Mouse (Mus musculus) forebrain, embryonic 11.5 days (tissue): ENCODE results near the gene Maml3. TPM values are rescaled to one million over a fixed set of nuclear protein-coding genes. Genes with fewer than 3 reads are reported as not detected.

ENCODE experiments used
- ATAC-seq: fragments of 200-750 bp; cut with Nextera tagmentation; replicated peaks from 2 replicates; pipeline ENCODE4 v1.8.0; 2017; ENCODE audit warnings: moderate TSS enrichment; ENCODE audit not compliant: low FRiP score
- DNase-seq: peaks from one replicate; pipeline ENCODE4 v3.0.0-alpha.2; 2017; ENCODE audit warnings: low spot score
- H3K27ac ChIP-seq: fragments of 300-500 bp; sonication (generic); 2 replicates; pipeline ENCODE4 v1.5.1; 2014; ENCODE audit warnings: low read depth, low read length
- H3K27me3 ChIP-seq: fragments of 300-500 bp; sonication (generic); 2 replicates; pipeline ENCODE4 v1.6.1; 2014; ENCODE audit warnings: mild to moderate bottlenecking, low read length, mixed read lengths; ENCODE audit not compliant: control insufficient read depth, insufficient read depth
- H3K36me3 ChIP-seq: fragments of 300-500 bp; sonication (generic); 2 replicates; pipeline ENCODE4 v1.6.1; 2014; ENCODE audit warnings: mild to moderate bottlenecking, low read length, moderate library complexity, mixed read lengths; ENCODE audit not compliant: control insufficient read depth, insufficient read depth
- H3K4me1 ChIP-seq: fragments of 300-500 bp; sonication (generic); replicated peaks from 2 replicates; pipeline ENCODE4 v1.6.1; 2014; ENCODE audit warnings: low read length, mixed read lengths; ENCODE audit not compliant: control insufficient read depth, insufficient read depth
- H3K4me2 ChIP-seq: fragments of 300-500 bp; sonication (generic); 2 replicates; pipeline ENCODE4 v1.6.1; 2014; ENCODE audit warnings: low read depth, mild to moderate bottlenecking, low read length, moderate library complexity, mixed read lengths; ENCODE audit not compliant: severe bottlenecking
- H3K4me3 ChIP-seq: fragments of 300-500 bp; sonication (generic); 2 replicates; pipeline ENCODE4 v1.5.1; 2014; ENCODE audit warnings: low read depth, low read length
- H3K9ac ChIP-seq: fragments of 300-500 bp; sonication (generic); 2 replicates; pipeline ENCODE4 v1.6.1; 2014; ENCODE audit warnings: low read length
- H3K9me3 ChIP-seq: fragments of 300-500 bp; sonication (generic); 2 replicates; pipeline ENCODE4 v1.6.1; 2016; ENCODE audit warnings: low read length, mixed read lengths; ENCODE audit not compliant: control insufficient read depth
- WGBS: fragments of 180-500 bp; shearing (Covaris S2); extraction: QIAGEN DNeasy Blood & Tissue Kit; methylation state at CpG from one replicate; pipeline ENCODE4 v1.1.7; 2014; 5-methylcytosine and 5-hydroxymethylcytosine counted together
- polyA plus RNA-seq: library from polyadenylated mRNA; unstranded; fragments of >200 nt; fragmentation: Nextera tagmentation; extraction: Ambion mirVana; gene quantifications from 2 replicates; pipeline ENCODE4 v1.2.1, GENCODE M21; 2014

The Maml3 gene
- polyA plus RNA-seq, 1 experiment from 2014 or later: 7.5 TPM

DNA sequence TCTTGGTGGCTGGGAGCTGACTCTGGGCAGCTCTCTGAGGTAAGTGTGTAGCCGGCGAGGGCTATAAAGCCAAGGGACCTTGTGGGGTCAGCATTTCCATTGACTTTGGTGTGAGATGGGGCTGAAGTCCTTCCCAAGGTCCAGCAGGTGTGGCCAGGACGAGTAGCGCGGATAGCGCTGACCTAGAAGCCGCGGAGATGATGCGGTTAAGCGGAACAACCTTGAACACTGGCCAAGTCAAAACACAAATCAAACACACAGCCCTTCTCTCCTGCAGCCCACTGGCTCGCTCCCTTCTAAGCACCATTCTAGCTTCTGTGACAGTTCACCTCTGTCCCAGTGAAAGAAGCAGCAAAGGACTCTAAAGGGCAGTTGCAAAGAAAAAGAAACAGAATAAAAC, 225.7 kb downstream of the Maml3 start:
- WGBS: 91% methylated on average over 11 of the region's 11 CpGs
- no peak for ATAC-seq
- no peak for DNase-seq
- Histone ChIP-seq H3K4me3 (no peak overlapping the region), H3K4me1 (peaks cover 4% of the 10 kb centered on the region; the same call in 1 of the 2 replicates), H3K9ac (no peak overlapping the region), H3K4me2 (no peak overlapping the region), H3K27ac (no peak overlapping the region), H3K9me3 (no peaks in the 10 kb centered on the region), H3K27me3 (no peaks in the 10 kb centered on the region), H3K36me3 (no peaks in the 10 kb centered on the region)

DNA sequence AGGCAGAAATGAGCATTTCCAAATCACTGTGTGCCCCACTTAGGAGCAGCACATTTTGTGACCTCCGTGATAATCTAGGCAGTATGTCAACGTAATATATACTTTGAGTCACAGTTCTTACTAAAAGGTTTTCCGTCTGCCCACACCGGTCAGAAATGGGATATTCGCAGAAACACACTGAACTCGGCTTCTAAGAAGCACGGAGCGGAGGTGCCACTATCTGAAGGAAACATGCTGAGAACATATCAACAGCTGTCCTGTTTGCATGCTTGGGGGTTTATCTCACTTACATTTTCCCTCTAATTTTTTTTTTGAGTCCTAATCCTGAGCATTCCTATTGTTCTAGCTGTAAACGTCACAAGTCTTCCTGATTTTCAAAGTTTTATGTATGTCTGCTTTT, 226.3 kb downstream of the Maml3 start:
- Histone ChIP-seq H3K4me2 (no peak overlapping the region), H3K27ac (no peak overlapping the region), H3K9ac (no peak overlapping the region), H3K4me1 (peaks cover 5% of the 10 kb centered on the region; the same call in 1 of the 2 replicates), H3K36me3 (no peaks in the 10 kb centered on the region), H3K4me3 (no peak overlapping the region), H3K9me3 (no peaks in the 10 kb centered on the region), H3K27me3 (no peaks in the 10 kb centered on the region)
- WGBS: 91% methylated on average over 9 of the region's 9 CpGs
- DNase-seq (no peak), ATAC-seq (no peak)

DNA sequence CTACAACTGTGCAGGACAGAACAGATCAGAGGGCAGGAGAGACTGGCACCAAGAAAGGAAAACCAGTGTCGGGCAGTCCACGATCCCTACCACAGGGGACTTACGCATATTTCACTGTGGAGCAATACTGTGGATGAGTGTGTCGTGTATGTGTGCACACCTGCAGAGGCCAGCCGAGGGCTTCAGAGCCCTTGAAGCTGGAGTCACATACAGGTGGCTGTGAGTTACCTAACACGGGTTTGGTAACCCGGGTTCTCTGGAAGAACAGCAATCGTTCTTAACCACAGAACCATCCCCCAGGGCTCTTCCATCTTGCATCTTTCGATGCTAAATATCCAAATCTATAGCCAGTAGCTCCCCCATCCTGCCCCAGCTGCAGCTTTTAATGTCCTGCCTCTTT, 228.1 kb downstream of the Maml3 start:
- Histone ChIP-seq H3K4me2 (no peak overlapping the region), H3K4me1 (peaks cover 8% of the 10 kb centered on the region; the same call in 1 of the 2 replicates), H3K9me3 (no peaks in the 10 kb centered on the region), H3K27ac (no peak overlapping the region), H3K36me3 (no peaks in the 10 kb centered on the region), H3K27me3 (no peaks in the 10 kb centered on the region), H3K4me3 (no peak overlapping the region), H3K9ac (no peak overlapping the region)
- 93% methylated on average over 9 of the region's 9 CpGs for WGBS
- DNase-seq (no peak), ATAC-seq (no peak)

DNA sequence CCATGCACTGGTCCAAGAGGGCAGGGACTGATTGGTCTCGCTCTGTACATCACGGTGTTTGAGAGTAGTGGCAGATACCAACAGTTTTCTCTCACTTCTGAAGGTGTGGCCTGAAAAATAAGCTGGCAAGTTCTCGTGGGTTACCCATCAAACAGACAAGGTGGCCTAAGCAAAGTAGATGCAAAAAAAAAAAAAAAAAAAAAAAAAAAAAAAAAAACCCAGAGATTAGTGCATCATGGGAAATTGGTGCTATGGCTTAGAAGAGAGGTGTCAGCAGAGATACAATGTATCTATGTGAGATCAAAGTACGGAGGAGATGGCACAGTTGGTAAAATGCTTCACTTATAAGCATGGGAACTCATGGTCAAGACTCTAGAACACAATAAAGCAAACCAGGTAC, 229.2 kb downstream of the Maml3 start:
- WGBS: 92% methylated on average over 4 of the region's 4 CpGs
- Histone ChIP-seq H3K27ac (no peak overlapping the region), H3K9ac (no peak overlapping the region), H3K4me1 (peaks cover 8% of the 10 kb centered on the region; the same call in 1 of the 2 replicates), H3K36me3 (no peaks in the 10 kb centered on the region), H3K27me3 (no peaks in the 10 kb centered on the region), H3K9me3 (no peaks in the 10 kb centered on the region), H3K4me3 (no peak overlapping the region), H3K4me2 (no peak overlapping the region)
- ATAC-seq (no peak), DNase-seq (no peak)

DNA sequence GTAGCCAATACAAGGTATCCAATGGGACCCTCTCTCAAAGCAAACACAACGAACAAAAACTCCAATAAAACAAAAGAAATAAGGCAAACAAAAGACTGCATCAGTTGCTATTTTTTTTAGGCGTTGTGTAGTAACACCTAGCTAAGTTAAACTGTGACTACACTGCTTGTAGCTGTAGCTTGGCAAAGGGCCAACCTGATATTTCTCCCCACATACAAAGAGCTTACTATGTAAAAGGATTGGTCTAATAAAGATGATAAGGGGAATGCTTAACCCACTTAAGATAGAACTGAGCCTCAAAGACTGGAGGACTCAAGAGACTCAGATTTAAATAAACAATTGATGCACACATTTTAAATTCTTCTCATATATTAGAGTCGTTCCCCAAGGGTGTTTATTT, 230.6 kb downstream of the Maml3 start:
- Histone ChIP-seq H3K4me1 (peaks cover 11% of the 10 kb centered on the region; the same call in 1 of the 2 replicates), H3K4me2 (no peak overlapping the region), H3K9ac (no peak overlapping the region), H3K36me3 (no peaks in the 10 kb centered on the region), H3K4me3 (no peak overlapping the region), H3K9me3 (no peaks in the 10 kb centered on the region), H3K27me3 (no peaks in the 10 kb centered on the region), H3K27ac (no peak overlapping the region)
- DNase-seq: no peak
- ATAC-seq: no peak
- 81% methylated on average over 3 of the region's 3 CpGs for WGBS

DNA sequence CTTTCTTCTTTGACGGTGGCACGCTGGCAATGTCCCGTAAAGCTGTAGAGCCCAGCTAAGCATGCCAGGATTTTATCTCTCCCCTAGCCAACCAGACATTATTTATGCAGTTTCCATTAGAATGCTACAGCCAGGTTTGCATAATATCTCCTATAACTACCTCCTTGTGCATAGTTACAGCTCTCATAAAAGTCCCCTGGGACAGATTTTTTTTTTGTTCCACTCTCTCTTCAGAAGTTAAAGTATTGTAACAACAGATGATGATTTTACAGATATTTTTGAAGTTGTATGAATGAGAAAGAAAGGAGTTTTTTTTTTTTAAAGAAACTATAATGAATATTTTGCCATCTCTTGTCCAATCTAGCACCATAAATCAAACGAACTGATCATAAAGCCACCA, 232.1 kb downstream of the Maml3 start:
- no peaks in the 10 kb centered on the region for H3K27me3 ChIP-seq
- ATAC-seq: no peak
- H3K4me2 ChIP-seq: no peak overlapping the region
- H3K9ac ChIP-seq: no peak overlapping the region
- H3K9me3 ChIP-seq: no peaks in the 10 kb centered on the region
- DNase-seq: no peak
- 84% methylated on average over 4 of the region's 4 CpGs for WGBS
- peaks cover 11% of the 10 kb centered on the region; the same call in 1 of the 2 replicates for H3K4me1 ChIP-seq
- no peak overlapping the region for H3K27ac ChIP-seq
- no peak overlapping the region for H3K4me3 ChIP-seq
- H3K36me3 ChIP-seq: no peaks in the 10 kb centered on the region

DNA sequence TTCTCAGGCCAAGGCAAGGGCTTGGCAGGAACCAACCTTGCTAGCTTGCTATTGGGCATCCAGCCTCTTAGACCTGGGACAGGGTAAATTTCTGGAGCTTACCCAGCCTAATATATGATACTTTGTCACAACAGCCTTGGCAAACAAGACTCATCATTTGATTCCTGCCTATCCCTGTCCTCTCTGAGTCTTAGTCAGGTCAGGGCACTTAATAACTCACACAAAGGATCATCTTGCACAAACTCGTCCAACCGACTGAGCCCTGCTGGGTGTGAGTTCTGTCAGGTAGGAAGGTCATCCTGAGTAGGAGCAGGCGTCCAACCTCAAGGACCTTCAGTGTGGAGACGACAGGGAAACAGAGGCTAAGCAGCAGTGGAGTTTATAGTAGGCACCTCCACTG, 233.5 kb downstream of the Maml3 start:
- no peak overlapping the region for H3K27ac ChIP-seq
- H3K27me3 ChIP-seq: no peaks in the 10 kb centered on the region
- peaks cover 11% of the 10 kb centered on the region; the same call in 1 of the 2 replicates for H3K4me1 ChIP-seq
- no peaks in the 10 kb centered on the region for H3K36me3 ChIP-seq
- H3K9ac ChIP-seq: no peak overlapping the region
- DNase-seq (no peak), ATAC-seq (no peak)
- WGBS: 79% methylated on average over 4 of the region's 4 CpGs
- H3K4me3 ChIP-seq: no peak overlapping the region
- H3K4me2 ChIP-seq: no peak overlapping the region
- H3K9me3 ChIP-seq: no peaks in the 10 kb centered on the region

DNA sequence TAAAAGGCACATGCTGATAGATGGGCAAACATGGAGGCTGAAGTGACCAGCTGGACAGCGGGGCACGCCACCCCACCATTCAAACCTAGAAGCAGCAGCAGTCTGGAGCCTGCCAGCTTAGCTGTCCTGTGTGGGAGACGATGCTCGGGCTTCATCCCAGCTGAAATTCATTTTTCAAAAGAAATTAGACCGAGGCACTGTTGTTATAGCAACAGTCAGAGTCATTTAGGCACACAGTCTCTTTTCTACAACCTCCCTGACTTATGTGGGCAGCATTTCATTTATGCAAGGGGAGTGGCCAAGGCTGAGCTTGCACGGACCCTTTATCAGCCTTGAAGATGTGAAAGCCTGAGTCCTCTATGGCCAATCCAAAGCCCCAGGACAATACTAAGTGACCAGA, 234.9 kb downstream of the Maml3 start:
- Histone ChIP-seq H3K4me2 (no peak overlapping the region), H3K4me3 (no peak overlapping the region), H3K36me3 (no peaks in the 10 kb centered on the region), H3K27me3 (no peaks in the 10 kb centered on the region), H3K4me1 (peaks cover 11% of the 10 kb centered on the region; the same call in 1 of the 2 replicates), H3K27ac (no peak overlapping the region), H3K9ac (no peak overlapping the region), H3K9me3 (no peaks in the 10 kb centered on the region)
- DNase-seq: no peak
- 77% methylated on average over 6 of the region's 6 CpGs for whole genome bisulfite sequencing
- ATAC-seq: no peak

DNA sequence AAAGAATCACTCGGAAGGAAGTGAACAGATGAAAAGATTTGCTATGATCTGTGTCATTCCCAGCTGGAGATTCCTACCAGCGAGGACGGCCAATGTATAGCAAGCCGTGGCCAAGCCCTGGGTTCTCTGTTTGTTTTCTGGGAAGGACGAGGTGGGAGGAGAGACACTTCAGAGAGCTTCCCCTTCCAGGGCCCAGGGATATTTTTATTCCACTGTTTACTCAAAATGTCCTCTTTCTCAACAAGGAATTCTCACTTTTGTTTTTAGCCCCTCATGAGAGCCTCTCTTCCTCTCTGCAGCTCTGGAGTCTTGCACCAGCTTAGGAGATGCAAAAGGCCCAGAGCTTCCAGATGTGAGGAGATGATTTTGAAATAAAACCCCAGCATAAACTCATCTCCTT, 236.0 kb downstream of the Maml3 start:
- no peak overlapping the region for H3K9ac ChIP-seq
- no peaks in the 10 kb centered on the region for H3K36me3 ChIP-seq
- H3K9me3 ChIP-seq: no peaks in the 10 kb centered on the region
- 48% methylated on average over 5 of the region's 5 CpGs for WGBS
- H3K4me3 ChIP-seq: no peak overlapping the region
- DNase-seq: no peak
- no peak overlapping the region for H3K27ac ChIP-seq
- no peak for ATAC-seq
- H3K4me1 ChIP-seq: peaks cover 10% of the 10 kb centered on the region; the same call in 1 of the 2 replicates
- no peak overlapping the region for H3K4me2 ChIP-seq
- no peaks in the 10 kb centered on the region for H3K27me3 ChIP-seq
